Mouse (Mus musculus) hindbrain, embryonic 14.5 days (tissue): ENCODE data around the gene Metap2. TPM values are rescaled to one million over a fixed set of nuclear protein-coding genes. Genes with fewer than 3 reads are reported as not detected.
A peak's percentile ranks its signal among the peaks of the same experiment; 100 is the strongest.

ENCODE experiments used
- ATAC-seq: fragments of 200-750 bp; cut with Nextera tagmentation; 2 replicates; pipeline ENCODE4 v1.8.0; 2017; ENCODE audit warnings: moderate number of reproducible peaks, mild to moderate bottlenecking, moderate TSS enrichment, moderate library complexity; ENCODE audit not compliant: low FRiP score
- DNase-seq: peaks from one replicate; pipeline ENCODE4 v3.0.0-alpha.2; 2015; ENCODE audit warnings: low spot score
- H3K27ac ChIP-seq: fragments of 300-500 bp; sonication (generic); 2 replicates; pipeline ENCODE4 v1.5.1; 2014; ENCODE audit warnings: mild to moderate bottlenecking, moderate library complexity
- H3K27me3 ChIP-seq: fragments of 300-500 bp; sonication (generic); 2 replicates; pipeline ENCODE4 v1.6.1; 2014; ENCODE audit warnings: mild to moderate bottlenecking, low read length, mixed read lengths; ENCODE audit not compliant: control insufficient read depth, insufficient read depth
- H3K36me3 ChIP-seq: fragments of 300-500 bp; sonication (generic); replicated peaks from 2 replicates; pipeline ENCODE4 v1.6.1; 2014; ENCODE audit not compliant: control insufficient read depth, insufficient read depth
- H3K4me1 ChIP-seq: fragments of 300-500 bp; sonication (generic); replicated peaks from 2 replicates; pipeline ENCODE4 v1.6.1; 2014; ENCODE audit warnings: antibody characterized with exemption, low read length, mixed read lengths; ENCODE audit not compliant: control insufficient read depth, insufficient read depth
- H3K4me2 ChIP-seq: fragments of 300-500 bp; sonication (generic); replicated peaks from 2 replicates; pipeline ENCODE4 v1.6.1; 2014; ENCODE audit warnings: mild to moderate bottlenecking, moderate library complexity
- H3K4me3 ChIP-seq: fragments of 300-500 bp; sonication (generic); replicated peaks from 2 replicates; pipeline ENCODE4 v1.5.1; 2014; ENCODE audit warnings: mild to moderate bottlenecking, low read length
- H3K9ac ChIP-seq: fragments of 300-500 bp; sonication (generic); 2 replicates; pipeline ENCODE4 v1.6.1; 2014
- H3K9me3 ChIP-seq: fragments of 300-500 bp; sonication (generic); 2 replicates; pipeline ENCODE4 v1.6.1; 2016; ENCODE audit warnings: low read length; ENCODE audit not compliant: control insufficient read depth
- WGBS: fragments of 180-500 bp; shearing (Covaris S2); extraction: QIAGEN DNeasy Blood & Tissue Kit; methylation state at CpG from one replicate; pipeline ENCODE4 v1.1.7; 2014; 5-methylcytosine and 5-hydroxymethylcytosine counted together
- polyA plus RNA-seq: library from polyadenylated mRNA; unstranded; fragments of >200 nt; fragmentation: Nextera tagmentation; extraction: Ambion mirVana; gene quantifications from 2 replicates; pipeline ENCODE4 v1.2.1, GENCODE M21; 2014

Gene Metap2
- polyA plus RNA-seq, 1 experiment from 2014 or later, result 161 TPM

DNA sequence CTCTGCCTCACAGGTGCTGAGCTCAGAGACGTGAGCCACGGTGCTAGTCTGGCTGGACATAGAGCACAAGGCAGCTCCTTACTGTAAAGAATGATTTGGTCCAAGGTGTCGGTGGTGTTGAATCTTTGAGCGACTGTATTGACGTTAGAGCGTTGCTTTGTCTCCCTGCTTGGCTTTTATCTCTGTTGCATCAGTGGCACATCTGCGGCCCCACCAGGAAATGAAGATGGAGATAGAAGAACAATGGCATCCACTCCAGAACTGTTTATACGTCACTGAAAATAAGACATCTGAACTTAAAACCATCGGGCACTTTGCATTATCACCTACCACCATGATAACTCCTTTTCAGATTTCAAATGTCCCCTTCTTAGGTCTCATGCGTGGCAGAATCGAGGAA is 3.0 kb upstream of the Metap2 start:
- DNase-seq, result no peak
- Histone ChIP-seq H3K4me3 (no peak overlapping the region), H3K36me3 (no peaks in the 10 kb centered on the region), H3K27ac (no peak overlapping the region), H3K4me2 (no peak overlapping the region), H3K4me1 (no peaks in the 10 kb centered on the region), H3K9ac (no peak overlapping the region), H3K27me3 (no peaks in the 10 kb centered on the region), H3K9me3 (no peaks in the 10 kb centered on the region)
- WGBS, result 90% methylated on average over 11 of the region's 11 CpGs
- ATAC-seq, result no peak

DNA sequence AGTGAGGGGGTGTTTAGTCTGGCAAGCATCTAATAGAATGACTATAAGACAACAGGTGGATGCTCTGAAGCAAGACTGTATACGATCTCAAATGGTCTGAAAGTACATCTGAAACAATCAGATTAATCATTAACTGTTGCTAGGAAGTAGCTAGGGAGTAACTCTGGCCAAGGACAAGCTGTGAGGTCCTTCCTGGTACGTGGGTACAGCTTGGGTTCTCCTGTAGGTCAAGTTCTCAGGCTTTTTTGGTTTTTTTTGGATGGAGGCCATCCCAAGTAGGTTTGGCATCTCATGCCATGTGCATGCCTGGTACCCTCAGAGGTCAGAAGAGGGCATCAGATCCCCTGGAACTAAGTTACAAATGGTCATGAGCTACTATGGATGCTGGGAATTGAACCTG is 2.4 kb upstream of the Metap2 start:
- Histone ChIP-seq H3K9me3 (no peaks in the 10 kb centered on the region), H3K9ac (no peak overlapping the region), H3K4me3 (no peak overlapping the region), H3K36me3 (no peaks in the 10 kb centered on the region), H3K27me3 (no peaks in the 10 kb centered on the region), H3K4me1 (no peaks in the 10 kb centered on the region), H3K27ac (no peak overlapping the region), H3K4me2 (no peak overlapping the region)
- ATAC-seq (no peak), DNase-seq (no peak)
- 65% methylated on average over 2 of the region's 2 CpGs for WGBS

GRCm38 (mm10) chr10:93892551-93892950 is 4.3 kb downstream of the Metap2 start:
- no peaks in the 10 kb centered on the region for H3K27me3 ChIP-seq
- DNase-seq, result no peak
- H3K36me3 ChIP-seq, result no peaks in the 10 kb centered on the region
- H3K4me3 ChIP-seq, result no peak overlapping the region
- no peak overlapping the region for H3K27ac ChIP-seq
- no peaks in the 10 kb centered on the region for H3K9me3 ChIP-seq
- H3K9ac ChIP-seq, result no peak overlapping the region
- no peak overlapping the region for H3K4me2 ChIP-seq
- ATAC-seq, result no peak
- H3K4me1 ChIP-seq, result peaks cover 9% of the 10 kb centered on the region
- WGBS, result 97% methylated on average over 4 of the region's 4 CpGs

GRCm38 (mm10) chr10:93891031-93891430 is 5.9 kb downstream of the Metap2 start:
- Histone ChIP-seq H3K4me3 (no peak overlapping the region), H3K27ac (no peak overlapping the region), H3K9me3 (no peaks in the 10 kb centered on the region), H3K4me2 (no peak overlapping the region), H3K27me3 (no peaks in the 10 kb centered on the region), H3K36me3 (peaks cover 9% of the 10 kb centered on the region), H3K4me1 (peaks cover 10% of the 10 kb centered on the region), H3K9ac (no peak overlapping the region)
- ATAC-seq (no peak), DNase-seq (no peak)
- 97% methylated on average over 1 of the region's 1 CpGs for WGBS

- Histone ChIP-seq H3K9me3 (no peaks in the 10 kb centered on the region), H3K36me3 (peaks cover 14% of the 10 kb centered on the region), H3K27me3 (no peaks in the 10 kb centered on the region), H3K4me1 (peaks cover 10% of the 10 kb centered on the region), H3K4me3 (peak overlapping the region; percentile 89; the same call in 1 of the 2 replicates), H3K4me2 (peak overlapping the region; percentile 86), H3K27ac (no peak overlapping the region), H3K9ac (peak overlapping the region; percentile 94; the same call in 1 of the 2 replicates)
- DNase-seq (no peak), ATAC-seq (no peak)
- WGBS, result 70% methylated on average over 4 of the region's 4 CpGs
Measured at GRCm38 (mm10) chr10:93890565-93890964, 6.3 kb downstream of the Metap2 start.

- H3K36me3 ChIP-seq, result peaks cover 20% of the 10 kb centered on the region
- peak overlapping the region; percentile 94 for H3K9ac ChIP-seq
- H3K4me1 ChIP-seq, result peaks cover 10% of the 10 kb centered on the region
- DNase-seq (no peak), ATAC-seq (no peak; the same call in 1 of the 2 replicates)
- WGBS, result under 1% methylated on average over 22 of the region's 22 CpGs
- H3K9me3 ChIP-seq, result no peaks in the 10 kb centered on the region
- peak overlapping the region; percentile 86 for H3K4me2 ChIP-seq
- no peaks in the 10 kb centered on the region for H3K27me3 ChIP-seq
- H3K27ac ChIP-seq, result peak overlapping the region; percentile 94
- H3K4me3 ChIP-seq, result peak overlapping the region; percentile 89
Measured at GRCm38 (mm10) chr10:93889976-93890375, 6.9 kb downstream of the Metap2 start.

DNA sequence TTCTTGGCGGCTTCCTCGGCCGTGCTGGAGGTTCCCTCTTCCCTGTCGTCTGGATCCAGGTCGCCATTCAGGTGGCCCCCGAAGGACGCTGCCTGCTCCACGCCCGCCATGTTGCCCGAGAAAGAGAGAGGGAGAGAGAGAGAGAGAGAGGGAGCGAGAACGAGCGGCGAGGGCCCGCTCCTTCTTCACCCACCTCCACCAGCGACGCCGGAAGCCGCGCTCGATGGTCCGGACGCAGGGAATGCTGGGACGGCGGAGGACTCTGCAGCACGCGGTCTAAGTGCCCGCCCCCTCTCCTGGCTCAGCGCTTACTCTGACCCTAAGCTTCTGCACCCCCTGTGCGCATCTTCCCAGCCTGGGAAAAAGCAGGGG is 7.3 kb downstream of the Metap2 start:
- H3K9ac ChIP-seq, result peak overlapping the region; percentile 94
- H3K36me3 ChIP-seq, result peaks cover 24% of the 10 kb centered on the region
- ATAC-seq (peak; percentile 99), DNase-seq (peak; percentile 88)
- 2% methylated on average over 18 of the region's 30 CpGs for WGBS
- peaks cover 10% of the 10 kb centered on the region for H3K4me1 ChIP-seq
- H3K4me3 ChIP-seq, result peak overlapping the region; percentile 89
- no peaks in the 10 kb centered on the region for H3K27me3 ChIP-seq
- H3K27ac ChIP-seq, result peak overlapping the region; percentile 94
- H3K9me3 ChIP-seq, result no peaks in the 10 kb centered on the region
- H3K4me2 ChIP-seq, result peak overlapping the region; percentile 86

- Histone ChIP-seq H3K9me3 (no peaks in the 10 kb centered on the region), H3K36me3 (peaks cover 26% of the 10 kb centered on the region), H3K4me1 (peaks cover 10% of the 10 kb centered on the region), H3K4me3 (peak overlapping the region; percentile 89), H3K27ac (peak overlapping the region; percentile 94), H3K27me3 (no peaks in the 10 kb centered on the region), H3K4me2 (peak overlapping the region; percentile 86), H3K9ac (peak overlapping the region; percentile 94)
- DNase-seq (peak; percentile 40), ATAC-seq (peak; percentile 77)
- under 1% methylated on average over 38 of the region's 38 CpGs for WGBS
Measured at GRCm38 (mm10) chr10:93888935-93889578, 7.8 kb downstream of the Metap2 start.

- Histone ChIP-seq H3K9me3 (no peaks in the 10 kb centered on the region), H3K4me2 (peak overlapping the region; percentile 86), H3K27me3 (no peaks in the 10 kb centered on the region), H3K27ac (peak overlapping the region; percentile 94), H3K36me3 (peaks cover 31% of the 10 kb centered on the region), H3K4me1 (peaks cover 10% of the 10 kb centered on the region), H3K4me3 (peak overlapping the region; percentile 89), H3K9ac (peak overlapping the region; percentile 94)
- 20% methylated on average over 10 of the region's 10 CpGs for WGBS
- DNase-seq (no peak), ATAC-seq (no peak)
Measured at GRCm38 (mm10) chr10:93888590-93888934, 8.3 kb downstream of the Metap2 start.
